Mouse (Mus musculus): ENCODE data around the gene Inhbe. TPM values are rescaled to one million over a fixed set of nuclear protein-coding genes. Genes with fewer than 3 reads are reported as not detected.
"Not testable (repeated sequence)": the region's sequence is repeated elsewhere in the genome, so short reads cannot be mapped to it uniquely, and the experiment has no call there.

Inhbe gene
- total and polyA plus RNA-seq, 3 experiments, result 0.01 TPM; not detected in 2

DNA sequence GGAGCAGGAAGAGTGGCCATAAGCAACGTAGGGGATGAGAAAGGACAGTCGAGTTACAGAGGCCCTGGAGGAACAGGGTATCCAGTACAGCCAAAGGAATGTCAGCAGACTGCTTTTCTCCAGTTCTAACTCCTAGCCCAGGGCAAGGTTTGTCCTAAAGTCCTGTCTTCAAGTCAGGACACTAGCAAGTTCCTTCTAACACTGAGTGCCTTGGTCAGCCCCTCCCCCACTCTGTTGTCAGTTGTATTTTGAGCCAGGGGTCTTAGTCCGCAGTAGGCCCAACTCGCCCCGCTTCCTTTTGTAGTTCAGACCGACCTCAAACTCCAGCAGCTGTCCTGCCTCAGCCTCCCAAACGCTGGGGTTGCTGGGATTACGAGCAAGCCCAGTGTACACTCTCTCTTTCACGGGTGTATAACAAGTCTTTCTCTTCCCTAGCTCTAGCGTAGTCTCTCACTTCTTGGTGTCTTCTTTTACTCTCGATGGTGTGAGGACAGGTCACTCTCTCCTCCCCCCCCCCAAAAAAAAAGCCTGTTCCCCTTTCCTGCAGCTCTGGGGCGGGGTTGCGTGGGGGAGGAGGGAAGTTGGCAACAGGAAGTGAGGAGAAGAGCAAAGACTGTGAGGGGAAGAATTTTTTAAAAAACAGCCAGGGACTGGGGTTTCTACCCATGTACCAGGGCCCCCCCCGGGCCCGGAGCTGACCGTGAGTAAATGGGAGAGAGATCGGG lies 30.9 kb downstream of the Inhbe start:
- DNase-seq, result no peak

DNA sequence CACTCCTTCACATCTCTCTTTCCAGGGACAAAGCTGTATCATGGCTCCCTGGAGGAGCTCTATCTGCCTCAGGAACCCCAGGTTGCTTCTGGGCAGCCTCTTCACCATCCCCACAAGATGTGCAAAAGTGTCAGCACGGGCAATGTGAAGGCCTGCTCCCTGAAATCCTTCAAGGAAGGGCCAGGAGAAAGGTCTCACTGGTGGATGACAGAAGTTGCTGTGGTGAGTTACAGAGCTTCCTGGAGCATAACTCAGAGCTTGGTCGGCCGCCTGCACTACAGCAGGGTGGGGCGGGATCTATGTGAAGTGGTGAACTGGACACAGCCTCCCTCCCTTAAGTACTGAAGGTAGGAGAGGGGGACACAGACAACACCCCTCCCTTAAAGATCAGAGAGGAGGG lies 31.5 kb downstream of the Inhbe start:
- DNase-seq, result no peak

DNA sequence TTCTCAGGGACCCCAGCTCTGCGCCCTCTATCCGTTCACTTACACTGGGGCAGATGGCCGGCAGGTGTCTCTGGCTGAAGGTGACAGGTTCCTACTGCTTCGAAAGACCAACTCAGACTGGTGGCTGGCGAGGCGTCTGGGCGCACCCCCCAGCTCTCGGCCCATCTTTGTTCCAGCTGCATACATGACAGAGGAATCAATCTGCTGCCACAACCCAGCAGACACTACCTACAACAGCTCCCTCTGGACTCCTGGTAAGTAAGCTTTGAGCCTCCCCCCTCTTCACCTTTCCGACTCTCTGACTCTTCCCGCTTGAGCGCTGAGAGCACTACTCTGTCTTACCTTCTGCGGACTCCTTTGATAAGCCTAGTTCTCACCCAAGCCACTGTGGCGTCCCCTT lies 32.0 kb downstream of the Inhbe start:
- no peak for DNase-seq

DNA sequence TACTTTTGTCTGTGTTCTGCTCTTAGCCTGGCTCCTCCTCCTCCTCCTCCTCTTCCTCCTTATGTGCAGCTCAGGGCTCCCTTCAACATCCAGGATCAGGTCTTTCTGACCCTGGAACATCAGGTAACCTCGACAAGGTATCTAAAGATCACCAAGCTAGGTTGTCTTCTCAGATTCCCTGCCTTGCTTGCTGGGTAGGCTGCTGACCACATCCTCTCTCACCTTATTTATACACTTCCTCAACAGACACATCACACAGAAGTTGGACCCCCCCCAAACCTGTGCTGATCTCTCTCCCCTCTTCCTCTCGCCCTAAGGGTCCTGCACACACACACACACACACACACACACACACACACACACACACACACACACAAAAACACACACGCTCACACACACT lies 32.6 kb downstream of the Inhbe start, which contains the start of gene Arhgap9:
TSS of gene Arhgap9 (plus strand) at position 344 of the 400 bp plus-strand sequence.
- DNase-seq, result no peak

DNA sequence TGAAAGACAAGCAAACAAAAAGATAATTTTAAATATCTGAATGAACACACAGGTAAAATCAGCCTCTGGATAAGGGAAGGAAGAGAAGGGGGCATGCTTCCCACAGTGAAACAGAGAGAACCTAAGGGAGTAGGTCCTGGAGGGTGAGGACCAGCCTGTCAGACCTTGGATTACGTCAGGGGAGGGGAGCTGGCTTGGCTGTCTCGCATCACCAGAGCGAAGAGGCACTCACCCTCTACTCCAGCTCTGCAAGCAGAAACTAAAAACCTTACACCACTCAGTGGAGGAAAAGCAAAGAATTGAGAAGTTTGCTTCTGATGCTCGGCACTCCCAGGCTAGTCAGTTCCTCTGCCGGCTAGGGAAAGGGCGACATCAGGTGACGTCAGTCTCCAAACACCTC lies 34.2 kb downstream of the Inhbe start:
- no peak for DNase-seq

DNA sequence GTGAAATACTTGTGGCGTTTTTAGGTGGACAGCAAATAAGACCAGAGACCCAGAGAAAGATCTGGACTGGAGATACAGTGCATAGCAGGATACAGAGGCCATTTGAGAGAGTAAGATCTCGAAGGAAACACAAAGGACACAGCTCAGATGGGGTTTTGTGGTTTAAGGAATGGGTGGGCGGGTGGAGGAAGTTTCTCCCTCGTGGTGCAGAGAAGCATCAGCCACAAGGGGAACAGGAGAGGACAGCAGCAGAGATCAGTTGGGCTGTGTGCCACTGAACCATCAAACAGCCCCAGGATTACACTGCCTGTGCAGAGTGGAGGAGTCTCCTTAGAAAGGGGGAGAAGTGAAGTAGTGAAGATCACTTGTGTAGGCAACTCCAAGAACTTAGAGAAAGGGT lies 36.2 kb downstream of the Inhbe start:
- DNase-seq, result no peak

DNA sequence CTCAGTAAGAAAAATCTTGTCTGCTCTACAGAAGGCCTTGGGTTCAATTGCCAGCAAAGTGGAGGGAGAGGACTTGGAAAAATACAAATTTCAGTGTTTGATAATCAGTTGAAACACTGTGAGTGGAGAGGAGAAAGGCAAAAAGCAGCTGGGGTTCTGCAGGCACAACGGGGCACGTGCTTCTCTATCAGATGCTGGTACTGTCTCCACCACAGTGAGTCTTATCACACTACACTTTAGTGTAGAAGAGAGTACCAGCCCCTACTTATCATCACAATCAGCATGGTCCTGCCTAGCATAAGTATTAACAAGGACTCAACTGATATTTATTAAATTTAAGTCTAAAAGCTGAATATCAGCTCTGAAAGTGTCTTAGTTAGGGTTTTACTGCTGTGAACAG lies 36.9 kb downstream of the Inhbe start:
- no peak for DNase-seq

DNA sequence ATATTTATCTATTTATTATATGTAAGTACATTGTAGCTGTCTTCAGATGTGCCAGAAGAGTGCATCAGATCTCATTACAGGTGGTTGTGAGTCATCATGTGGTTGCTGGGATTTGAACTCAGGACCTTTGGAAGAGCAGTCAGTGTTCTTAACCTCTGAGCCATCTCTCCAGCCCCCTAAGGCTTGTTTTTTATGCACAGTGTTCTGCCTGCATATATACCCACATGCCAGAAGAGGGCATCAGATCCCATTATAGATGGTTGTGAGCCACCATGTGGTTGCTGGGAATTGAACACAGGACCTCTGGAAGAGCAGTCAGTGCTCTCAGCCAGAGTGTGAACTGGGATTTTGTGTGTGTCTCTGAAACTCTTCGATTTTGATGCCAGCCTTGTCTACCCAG lies 39.3 kb downstream of the Inhbe start:
- not testable (repeated sequence) for DNase-seq

DNA sequence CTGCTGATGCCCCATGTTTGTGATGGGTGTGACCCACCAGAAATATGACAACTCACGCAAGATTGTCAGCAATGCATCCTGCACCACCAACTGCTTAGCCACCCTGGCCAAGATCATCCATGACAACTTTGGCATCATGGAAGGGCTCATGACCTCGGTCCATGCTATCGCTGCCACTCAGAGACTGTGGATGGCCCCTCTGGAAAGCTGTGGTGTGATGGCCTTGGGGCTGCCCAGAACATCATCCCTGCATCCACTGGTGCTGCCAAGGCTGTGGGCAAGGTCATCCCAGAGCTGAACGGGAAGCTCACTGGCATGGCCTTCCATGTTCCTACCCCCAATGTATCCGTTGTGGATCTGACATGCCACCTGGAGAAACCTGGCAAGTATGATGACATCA lies 40.7 kb downstream of the Inhbe start:
- peak; percentile 38 for DNase-seq

DNA sequence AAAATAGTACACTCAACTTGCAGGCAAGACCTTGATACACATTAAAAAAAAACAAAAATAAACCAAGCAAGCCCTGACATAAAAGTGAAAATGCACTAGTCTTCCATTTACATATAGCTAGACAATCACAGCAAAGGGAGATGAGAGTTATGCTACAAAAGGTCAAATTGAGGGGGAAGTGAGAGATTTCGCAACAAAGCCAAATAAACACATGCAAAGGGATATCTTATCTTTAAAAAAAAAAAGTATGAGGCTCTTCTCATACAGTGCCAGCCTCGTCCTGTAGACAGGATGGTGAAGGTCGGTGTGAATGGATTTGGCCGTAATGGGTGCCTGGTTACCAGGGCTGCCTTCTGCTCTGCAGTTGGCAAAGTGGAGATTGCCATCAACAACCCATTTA lies 41.4 kb downstream of the Inhbe start:
- no peak for DNase-seq

DNA sequence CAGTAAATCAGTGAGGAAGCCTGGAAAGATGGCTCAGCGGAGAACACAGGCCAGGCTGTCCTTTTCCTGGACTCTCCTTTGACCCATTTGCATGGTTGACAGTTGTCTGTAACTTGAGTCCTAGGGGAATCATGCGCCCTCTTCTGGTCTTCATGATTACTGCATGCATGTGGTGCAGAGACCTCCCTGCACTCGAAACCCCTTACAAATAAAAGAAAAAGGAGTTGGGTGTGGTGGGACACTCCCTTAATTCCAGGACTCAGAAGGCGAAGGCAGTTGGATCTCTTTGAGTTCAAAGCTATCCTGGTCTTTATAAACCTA lies 41.9 kb downstream of the Inhbe start:
- peak; percentile 83 for DNase-seq

DNA sequence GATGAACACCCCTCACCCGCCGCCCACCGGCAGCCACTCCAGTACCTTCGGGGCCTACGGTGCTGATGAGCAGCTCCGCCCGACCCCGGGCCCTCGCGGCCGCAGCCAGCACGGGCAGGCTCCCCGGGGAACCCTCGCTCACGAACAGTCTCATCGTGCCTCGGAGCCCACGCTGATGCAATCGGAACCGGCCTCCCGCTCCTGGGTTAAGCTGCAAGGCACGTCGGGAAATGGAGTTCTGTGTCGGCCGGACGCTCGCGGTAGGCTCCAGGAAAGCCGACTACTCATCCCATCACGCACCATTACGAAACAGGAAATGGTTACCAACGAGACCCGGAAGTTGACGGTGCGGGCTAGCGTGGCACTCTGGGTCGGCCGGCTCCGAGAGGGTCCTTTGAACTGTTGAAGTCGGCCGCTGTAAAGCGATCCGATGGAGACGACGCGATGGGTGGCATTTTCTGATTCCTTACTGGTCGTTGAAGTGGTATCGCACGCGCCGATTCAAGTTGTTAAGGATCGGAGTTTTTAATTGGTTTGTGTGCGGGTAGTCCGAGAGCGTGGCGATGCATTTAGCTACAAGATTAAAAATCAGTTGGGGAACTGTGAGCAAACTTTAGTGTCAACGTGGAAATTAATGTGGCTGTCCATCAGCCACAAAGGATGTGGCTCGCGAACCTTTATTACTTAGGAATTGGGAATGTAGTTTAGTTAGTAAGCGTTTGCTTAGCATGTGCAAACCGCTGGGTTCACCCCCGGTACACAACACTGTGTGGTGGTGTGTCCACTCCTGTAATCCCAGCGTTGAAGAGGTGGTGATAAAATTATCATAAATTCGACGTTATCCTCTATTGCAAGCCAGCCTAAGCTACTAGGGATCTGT lies 42.5 kb downstream of the Inhbe start, which contains the start of gene Mars:
TSS of gene Mars (minus strand) at position 311 of the 880 bp plus-strand sequence.
- peak; percentile 98 for DNase-seq

DNA sequence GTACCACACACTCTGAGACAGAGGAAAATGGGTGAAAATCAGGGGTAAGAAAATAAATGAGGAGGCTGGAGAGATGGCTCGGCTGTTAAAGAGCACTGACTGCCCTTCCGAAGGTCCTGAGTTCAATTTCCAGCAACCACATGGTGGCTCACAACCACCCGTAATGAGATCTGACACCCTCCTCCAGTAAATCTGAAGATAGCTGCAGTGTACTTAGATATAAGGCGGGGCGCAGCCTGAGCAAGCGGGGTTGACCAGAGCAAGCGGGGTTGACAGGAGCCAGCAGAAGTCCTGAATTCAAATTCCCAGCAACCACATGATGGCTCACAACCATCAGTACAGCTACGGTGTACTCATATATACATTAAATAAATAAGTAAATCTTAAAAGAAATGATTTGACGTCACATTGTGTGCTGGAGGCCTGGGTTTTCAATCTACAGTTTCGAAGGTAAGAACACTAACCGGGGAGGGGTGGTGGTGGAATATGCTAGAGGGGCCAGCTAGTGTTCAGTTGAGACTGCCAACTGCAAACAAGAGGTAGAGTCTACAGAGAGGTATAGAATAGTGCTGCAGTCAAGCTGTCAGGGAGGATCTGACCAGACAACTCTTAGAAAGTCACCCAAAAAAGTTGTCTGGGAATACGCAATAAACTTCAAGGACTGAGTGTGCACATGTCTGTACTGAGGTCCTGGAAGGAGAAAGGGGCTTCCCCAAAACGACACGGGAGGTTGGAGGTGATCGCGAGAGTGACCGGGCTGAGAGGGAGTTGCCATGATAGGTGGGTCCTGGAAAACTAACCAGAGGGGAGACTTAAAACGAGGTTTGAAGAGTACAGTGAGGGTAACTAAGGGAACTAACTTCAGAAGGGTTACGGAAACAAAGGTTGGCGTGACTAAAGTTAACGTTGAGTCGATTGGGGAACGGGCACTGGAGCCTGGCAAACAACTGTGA lies 43.4 kb downstream of the Inhbe start:
- no peak for DNase-seq

DNA sequence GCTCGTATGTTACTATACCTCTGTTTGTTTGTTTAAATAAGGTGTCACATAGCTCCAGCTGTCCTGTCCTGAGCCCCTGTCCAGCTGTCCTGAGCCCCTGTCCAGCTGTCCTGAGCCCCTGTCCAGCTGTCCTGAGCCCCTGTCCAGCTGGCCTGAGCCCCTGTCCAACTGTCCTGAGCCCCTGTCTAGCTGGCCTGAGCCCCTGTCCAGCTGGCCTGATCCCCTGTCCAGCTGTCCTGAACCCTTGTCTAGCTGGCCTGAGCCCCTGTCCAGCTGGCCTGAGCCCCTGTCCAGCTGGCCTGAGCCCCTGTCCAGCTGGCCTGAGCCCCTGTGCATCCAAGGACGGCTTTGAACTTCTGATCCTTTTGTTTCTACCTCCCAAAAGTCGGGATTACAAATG lies 45.0 kb downstream of the Inhbe start:
- DNase-seq, result not testable (repeated sequence)

DNA sequence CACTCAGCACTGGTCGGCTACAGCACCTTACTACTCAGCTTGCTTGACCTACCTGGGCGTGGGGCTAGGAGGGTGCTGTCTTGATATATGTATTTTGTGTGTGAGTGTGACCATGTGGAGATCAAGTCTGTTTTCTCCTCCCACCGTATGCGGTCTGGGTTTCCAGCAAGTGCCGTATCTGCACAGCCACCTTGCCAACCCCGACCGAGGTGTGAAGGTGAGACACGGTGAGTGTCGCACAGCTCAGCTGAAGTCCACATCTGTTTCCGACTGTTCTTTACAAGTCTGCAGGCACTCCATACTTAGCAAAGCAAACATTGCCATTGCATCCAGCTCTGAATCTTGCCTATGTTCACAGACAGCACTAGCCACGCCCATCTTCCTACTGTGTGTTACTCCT lies 51.1 kb downstream of the Inhbe start:
- no peak for DNase-seq

DNA sequence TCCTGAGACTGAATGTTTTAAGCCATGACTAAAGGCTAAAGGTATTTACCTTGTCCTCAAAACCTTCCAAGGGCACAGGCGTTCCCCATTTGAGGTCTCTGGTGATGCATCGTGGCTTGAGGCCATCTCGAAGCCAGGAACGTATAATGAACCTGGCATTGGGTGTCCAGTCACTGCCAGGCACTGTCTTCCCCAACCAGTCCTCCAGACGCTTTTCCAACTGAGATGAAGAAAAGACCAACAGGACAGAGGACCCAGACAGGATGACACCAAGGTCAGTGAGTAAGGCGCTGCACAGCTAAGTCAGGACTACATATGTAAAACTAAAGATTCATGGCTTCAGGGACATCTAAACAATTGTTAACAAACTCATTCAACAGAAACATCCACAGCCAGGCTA lies 53.9 kb downstream of the Inhbe start:
- peak; percentile 52 for DNase-seq

Other genes starting within 250 kb of the Inhbe start
- 100 to 1,000 TPM; 127 to 147 TPM for gene Os9, start 233.3 kb downstream of the Inhbe start, total RNA-seq (2021)
- gene Os9, start 233.3 kb downstream of the Inhbe start, polyA plus RNA-seq (2012; rRNA removed), result 82.2 and 108 TPM in 2 replicates
- gene B4galnt1, start 189.2 kb downstream of the Inhbe start, total RNA-seq (2021), result 10 to 100 TPM in 1 of 2 experiments, 1 to 10 TPM in 1; 8.3 to 11.6 TPM
- 17.8 and 19.1 TPM in 2 replicates for gene B4galnt1, start 189.2 kb downstream of the Inhbe start, polyA plus RNA-seq (2012; rRNA removed)
- gene Slc26a10, start 173.8 kb downstream of the Inhbe start, total RNA-seq (2021), result under 1 TPM; 0.35 to 0.58 TPM
- gene Slc26a10, start 173.8 kb downstream of the Inhbe start, polyA plus RNA-seq (2012; rRNA removed), result 1.1 and 2.4 TPM in 2 replicates
- gene Arhgef25, start 164.3 kb downstream of the Inhbe start, total RNA-seq (2021), result 10 to 100 TPM; 16.0 to 25.8 TPM
- 41.3 and 44.9 TPM in 2 replicates for gene Arhgef25, start 164.3 kb downstream of the Inhbe start, polyA plus RNA-seq (2012; rRNA removed)
- gene Dtx3, start 158.7 kb downstream of the Inhbe start, total RNA-seq (2021), result 10 to 100 TPM; 53.6 to 75.7 TPM
- 203 and 219 TPM in 2 replicates for gene Dtx3, start 158.7 kb downstream of the Inhbe start, polyA plus RNA-seq (2012; rRNA removed)
- gene Pip4k2c, start 142.8 kb downstream of the Inhbe start, total RNA-seq (2021), result 10 to 100 TPM; 41.6 to 47.8 TPM
- 21.7 and 22.5 TPM in 2 replicates for gene Pip4k2c, start 142.8 kb downstream of the Inhbe start, polyA plus RNA-seq (2012; rRNA removed)
- gene Kif5a, start 91.1 kb downstream of the Inhbe start, total RNA-seq (2021), result 1 to 10 TPM; 6.2 to 7.8 TPM
- 28.9 and 30.1 TPM in 2 replicates for gene Kif5a, start 91.1 kb downstream of the Inhbe start, polyA plus RNA-seq (2012; rRNA removed)
- gene Dctn2, start 88.0 kb downstream of the Inhbe start, total RNA-seq (2021), result 100 to 1,000 TPM; 149 to 168 TPM
- gene Dctn2, start 88.0 kb downstream of the Inhbe start, polyA plus RNA-seq (2012; rRNA removed), result 205 and 234 TPM in 2 replicates
- gene Mbd6, start 65.4 kb downstream of the Inhbe start, total RNA-seq (2021), result 10 to 100 TPM; 39.7 to 45.0 TPM
- 99.9 and 105 TPM in 2 replicates for gene Mbd6, start 65.4 kb downstream of the Inhbe start, polyA plus RNA-seq (2012; rRNA removed)
- gene Mars, start 42.6 kb downstream of the Inhbe start, total RNA-seq (2021), result 100 to 1,000 TPM; 106 to 128 TPM
- gene Mars, start 42.6 kb downstream of the Inhbe start, polyA plus RNA-seq (2012; rRNA removed), result 90.6 and 111 TPM in 2 replicates
- 1 to 10 TPM; 1.9 to 2.7 TPM for gene Arhgap9, start 32.4 kb downstream of the Inhbe start, total RNA-seq (2021)
- gene Arhgap9, start 32.4 kb downstream of the Inhbe start, polyA plus RNA-seq (2012; rRNA removed), result 2.7 and 3.7 TPM in 2 replicates
- 1 to 10 TPM; 2.6 to 5.0 TPM for gene Gli1, start 12.4 kb downstream of the Inhbe start, total RNA-seq (2021)
- 9.1 and 10.2 TPM in 2 replicates for gene Gli1, start 12.4 kb downstream of the Inhbe start, polyA plus RNA-seq (2012; rRNA removed)
- under 1 TPM in 1 of 2 experiments, not detected in 1; 0.20 TPM for gene Inhbc, start 16.0 kb upstream of the Inhbe start, total RNA-seq (2021)
- 0.08 TPM in 1 of 2 replicates, not detected in the other for gene Inhbc, start 16.0 kb upstream of the Inhbe start, polyA plus RNA-seq (2012; rRNA removed)
- gene R3hdm2, start 25.9 kb upstream of the Inhbe start, total RNA-seq (2021), result 100 to 1,000 TPM; 116 to 127 TPM
- 182 and 274 TPM in 2 replicates for gene R3hdm2, start 25.9 kb upstream of the Inhbe start, polyA plus RNA-seq (2012; rRNA removed)
- gene Stac3, start 147.3 kb upstream of the Inhbe start, total RNA-seq (2021), result 1 to 10 TPM in 1 of 2 experiments, under 1 TPM in 1; 0.93 to 1.8 TPM
- gene Stac3, start 147.3 kb upstream of the Inhbe start, polyA plus RNA-seq (2012; rRNA removed), result 1.5 and 2.5 TPM in 2 replicates
- 10 to 100 TPM; 45.8 to 53.5 TPM for gene Ndufa4l2, start 160.6 kb upstream of the Inhbe start, total RNA-seq (2021)
- 86.0 and 107 TPM in 2 replicates for gene Ndufa4l2, start 160.6 kb upstream of the Inhbe start, polyA plus RNA-seq (2012; rRNA removed)
- gene Shmt2, start 168.0 kb upstream of the Inhbe start, total RNA-seq (2021), result 10 to 100 TPM; 43.3 to 48.8 TPM
- 84.2 and 106 TPM in 2 replicates for gene Shmt2, start 168.0 kb upstream of the Inhbe start, polyA plus RNA-seq (2012; rRNA removed)
- 10 to 100 TPM in 1 of 2 experiments, 1 to 10 TPM in 1; 5.0 to 11.7 TPM for gene Nxph4, start 180.1 kb upstream of the Inhbe start, total RNA-seq (2021)
- gene Nxph4, start 180.1 kb upstream of the Inhbe start, polyA plus RNA-seq (2012; rRNA removed), result 7.4 and 7.8 TPM in 2 replicates